ENCODE assay signal across 16 mouse cellular contexts in genomic region chr15:25020916-25021315, GRCm38 (mm10).
A peak's percentile ranks its signal among the peaks of the same experiment; 100 is the strongest.
DNase-seq lines count a peak whose midpoint lies in the region; ATAC-seq lines count a peak whose summit lies in the region.
"Had no signal": no experiment of that assay in that cellular context is flagged by ENCODE, and none has a peak within 500 bp of the region (broad histone marks: within the 10 kb centered on the region; RNA-seq: fewer than 3 reads in every experiment).

No protein-coding gene starts in this region.

- no peak overlapping the region for H3K4me3 ChIP-seq in hindbrain, embryonic 15.5 days
- no peak overlapping the region for H3K4me3 ChIP-seq in midbrain, embryonic 16.5 days (ENCODE audit: low read depth, low read length)
- H3K4me3 ChIP-seq in kidney, embryonic 15.5 days (replicated peaks) = no peak overlapping the region
- H3K4me3 ChIP-seq: embryonic facial prominence, embryonic 13.5 days; heart, embryonic 13.5 days had no signal

- peak overlapping the region; percentile 83 for H3K27ac ChIP-seq in hindbrain, embryonic 15.5 days (replicated peaks)
- H3K27ac ChIP-seq in midbrain, embryonic 16.5 days (ENCODE audit: low read length) = peak overlapping the region; percentile 90
- H3K27ac ChIP-seq in kidney, embryonic 15.5 days = no peak overlapping the region
- H3K27ac ChIP-seq: embryonic facial prominence, embryonic 13.5 days; heart, embryonic 13.5 days had no signal

- H3K9me3 ChIP-seq in hindbrain, embryonic 15.5 days = no peaks in the 10 kb centered on the region
- H3K9me3 ChIP-seq in midbrain, embryonic 16.5 days (replicated peaks; ENCODE audit: control insufficient read depth, low read length, poor library complexity, severe bottlenecking) = no peaks in the 10 kb centered on the region
- no peaks in the 10 kb centered on the region for H3K9me3 ChIP-seq in kidney, embryonic 15.5 days (replicated peaks)
- H3K9me3 ChIP-seq: embryonic facial prominence, embryonic 13.5 days had no signal

- H3K27me3 ChIP-seq in hindbrain, embryonic 15.5 days = no peaks in the 10 kb centered on the region
- H3K27me3 ChIP-seq in midbrain, embryonic 16.5 days (ENCODE audit: control insufficient read depth, insufficient read depth, low read depth, low read length) = no peaks in the 10 kb centered on the region
- H3K27me3 ChIP-seq in kidney, embryonic 15.5 days = no peaks in the 10 kb centered on the region
- H3K27me3 ChIP-seq: embryonic facial prominence, embryonic 13.5 days; heart, embryonic 13.5 days had no signal

- H3K4me2 ChIP-seq in hindbrain, embryonic 15.5 days = no peak overlapping the region
- H3K4me2 ChIP-seq in midbrain, embryonic 16.5 days (ENCODE audit: low read length) = no peak overlapping the region
- H3K4me2 ChIP-seq in kidney, embryonic 15.5 days = no peak overlapping the region
- H3K4me2 ChIP-seq: embryonic facial prominence, embryonic 13.5 days; heart, embryonic 13.5 days; lung, embryonic 14.5 days had no signal

- H3K4me1 ChIP-seq in hindbrain, embryonic 15.5 days (replicated peaks) = peaks cover 35% of the 10 kb centered on the region
- peaks cover 34% of the 10 kb centered on the region for H3K4me1 ChIP-seq in midbrain, embryonic 16.5 days (ENCODE audit: control insufficient read depth, insufficient read depth, low read length)
- H3K4me1 ChIP-seq in kidney, embryonic 15.5 days = no peaks in the 10 kb centered on the region
- H3K4me1 ChIP-seq: embryonic facial prominence, embryonic 13.5 days; heart, embryonic 13.5 days had no signal

- no peaks in the 10 kb centered on the region for H3K36me3 ChIP-seq in hindbrain, embryonic 15.5 days
- H3K36me3 ChIP-seq in midbrain, embryonic 16.5 days (ENCODE audit: control insufficient read depth, insufficient read depth, low read length) = no peaks in the 10 kb centered on the region
- no peaks in the 10 kb centered on the region for H3K36me3 ChIP-seq in kidney, embryonic 15.5 days
- H3K36me3 ChIP-seq: embryonic facial prominence, embryonic 13.5 days; heart, embryonic 13.5 days had no signal

- 29% methylated on average over 3 of the region's 3 CpGs for WGBS in hindbrain, embryonic 15.5 days
- WGBS in midbrain, embryonic 16.5 days = 39% methylated on average over 3 of the region's 3 CpGs
- 70% methylated on average over 3 of the region's 3 CpGs for WGBS in kidney, embryonic 15.5 days

- DNase-seq in embryo, embryonic 10.5 days (ENCODE audit: low spot score) = peak; percentile 37
- DNase-seq in embryo, embryonic 9.5 days (ENCODE audit: extremely low spot score) = no peak
- peak; percentile 14 for DNase-seq in ZHBTc4 (ENCODE audit: low read depth, low spot score)
- no peak for DNase-seq in frontal cortex, postnatal 36 days (ENCODE audit: low spot score in 2 of 2)
- DNase-seq: cerebellum, postnatal 10 days; gastrocnemius, postnatal 36 days; kidney, adult 9 months; liver; lung, embryonic 14.5 days; thymus, postnatal 14 days had no signal

- no peak for ATAC-seq in hindbrain, embryonic 15.5 days (ENCODE audit: low FRiP score, low read depth)
- peak; percentile 19; the same call in 1 of the 2 replicates for ATAC-seq in midbrain, embryonic 16.5 days
- no peak for ATAC-seq in kidney, embryonic 15.5 days (replicated peaks; ENCODE audit: low FRiP score)
- no peak for ATAC-seq in megakaryocyte progenitor cell, adult 5-6 weeks (replicated peaks; ENCODE audit: poor library complexity)

- H3K9ac ChIP-seq in hindbrain, embryonic 15.5 days = no peak overlapping the region
- no peak overlapping the region for H3K9ac ChIP-seq in midbrain, embryonic 16.5 days (ENCODE audit: low read depth, low read length)
- H3K9ac ChIP-seq in kidney, embryonic 15.5 days = no peak overlapping the region
- H3K9ac ChIP-seq: embryonic facial prominence, embryonic 13.5 days; heart, embryonic 13.5 days; lung, embryonic 14.5 days had no signal

Comparison
In these comparisons a context has a peak if more than half of its experiments do, and no peak if none do; other contexts are left out.
1. DNase-seq: peak in embryo, embryonic 10.5 days (single experiment) and ZHBTc4 (single experiment); none in embryo, embryonic 9.5 days (single experiment) and frontal cortex, postnatal 36 days (0 of 2).